Mouse (Mus musculus): Measurements from ENCODE around the gene Mymx. TPM values are rescaled to one million over a fixed set of nuclear protein-coding genes. Genes with fewer than 3 reads are reported as not detected.
"Not testable (repeated sequence)": the region's sequence is repeated elsewhere in the genome, so short reads cannot be mapped to it uniquely, and the experiment has no call there.

The Mymx gene
- polyA plus RNA-seq, 1 experiment: 0.61 TPM

GRCm38 (mm10) chr17:45631940-45632339, 30.0 kb upstream of the Mymx start:
- Histone ChIP-seq H3K27me3 (ENCODE audit: control insufficient read depth, insufficient read depth, low read length) (no peaks in the 10 kb centered on the region), H3K36me3 (ENCODE audit: control insufficient read depth, insufficient read depth, low read length) (no peaks in the 10 kb centered on the region), H3K4me3 (ENCODE audit: control insufficient read depth, insufficient read depth, low read length) (no peak overlapping the region), H3K4me1 (replicated peaks; ENCODE audit: control insufficient read depth, insufficient read depth, low read length) (peaks cover 55% of the 10 kb centered on the region), H3K27ac (ENCODE audit: control insufficient read depth, insufficient read depth, low read length) (no peak overlapping the region)
- no peak for DNase-seq
- 60% methylated on average over 6 of the region's 6 CpGs for WGBS
- TF ChIP-seq CTCF (IDR thresholded peaks at IDR 0.05; ENCODE audit: borderline replicate concordance, control insufficient read depth, extremely low read depth, insufficient read depth, low read length, poor library complexity) (no peak), POLR2A (IDR thresholded peaks at IDR 0.05; ENCODE audit: control insufficient read depth, extremely low read depth, insufficient read depth, low read length, poor library complexity) (no peak)

- Histone ChIP-seq H3K4me3 (ENCODE audit: control insufficient read depth, insufficient read depth, low read length) (no peak overlapping the region), H3K4me1 (replicated peaks; ENCODE audit: control insufficient read depth, insufficient read depth, low read length) (peaks cover 55% of the 10 kb centered on the region), H3K27me3 (ENCODE audit: control insufficient read depth, insufficient read depth, low read length) (no peaks in the 10 kb centered on the region), H3K27ac (ENCODE audit: control insufficient read depth, insufficient read depth, low read length) (no peak overlapping the region), H3K36me3 (ENCODE audit: control insufficient read depth, insufficient read depth, low read length) (no peaks in the 10 kb centered on the region)
- TF ChIP-seq POLR2A (IDR thresholded peaks at IDR 0.05; ENCODE audit: control insufficient read depth, extremely low read depth, insufficient read depth, low read length, poor library complexity): no peak
- TF ChIP-seq CTCF (IDR thresholded peaks at IDR 0.05; ENCODE audit: borderline replicate concordance, control insufficient read depth, extremely low read depth, insufficient read depth, low read length, poor library complexity): no peak
- 73% methylated on average over 3 of the region's 3 CpGs for WGBS
- no peak for DNase-seq
Observed at GRCm38 (mm10) chr17:45630992-45631391, 29.1 kb upstream of the Mymx start.

GRCm38 (mm10) chr17:45629861-45630694, 28.2 kb upstream of the Mymx start:
- Histone ChIP-seq H3K4me3 (ENCODE audit: control insufficient read depth, insufficient read depth, low read length) (peak overlapping the region; percentile 18), H3K4me1 (replicated peaks; ENCODE audit: control insufficient read depth, insufficient read depth, low read length) (peaks cover 51% of the 10 kb centered on the region), H3K27me3 (ENCODE audit: control insufficient read depth, insufficient read depth, low read length) (no peaks in the 10 kb centered on the region), H3K36me3 (ENCODE audit: control insufficient read depth, insufficient read depth, low read length) (no peaks in the 10 kb centered on the region), H3K27ac (ENCODE audit: control insufficient read depth, insufficient read depth, low read length) (peak overlapping the region; percentile 38; the same call in 1 of the 2 replicates)
- TF ChIP-seq CTCF (IDR thresholded peaks at IDR 0.05; ENCODE audit: borderline replicate concordance, control insufficient read depth, extremely low read depth, insufficient read depth, low read length, poor library complexity) (peak; percentile 63; the same call in 1 of the 2 replicates), POLR2A (IDR thresholded peaks at IDR 0.05; ENCODE audit: control insufficient read depth, extremely low read depth, insufficient read depth, low read length, poor library complexity) (peak; percentile 28; the same call in 1 of the 2 replicates)
- peak; percentile 77 for DNase-seq
- 2% methylated on average over 34 of the region's 34 CpGs for WGBS

- 20% methylated on average over 13 of the region's 13 CpGs for WGBS
- peak; percentile 31 for DNase-seq
- peak overlapping the region; percentile 38; the same call in 1 of the 2 replicates for H3K27ac ChIP-seq (ENCODE audit: control insufficient read depth, insufficient read depth, low read length)
- H3K27me3 ChIP-seq (ENCODE audit: control insufficient read depth, insufficient read depth, low read length): no peaks in the 10 kb centered on the region
- peaks cover 51% of the 10 kb centered on the region for H3K4me1 ChIP-seq (replicated peaks; ENCODE audit: control insufficient read depth, insufficient read depth, low read length)
- no peaks in the 10 kb centered on the region for H3K36me3 ChIP-seq (ENCODE audit: control insufficient read depth, insufficient read depth, low read length)
- H3K4me3 ChIP-seq (ENCODE audit: control insufficient read depth, insufficient read depth, low read length): no peak overlapping the region
- TF ChIP-seq CTCF (IDR thresholded peaks at IDR 0.05; ENCODE audit: borderline replicate concordance, control insufficient read depth, extremely low read depth, insufficient read depth, low read length, poor library complexity) (no peak), POLR2A (IDR thresholded peaks at IDR 0.05; ENCODE audit: control insufficient read depth, extremely low read depth, insufficient read depth, low read length, poor library complexity) (no peak)
Observed at GRCm38 (mm10) chr17:45628885-45629855, 27.3 kb upstream of the Mymx start.

GRCm38 (mm10) chr17:45628160-45628559, 26.3 kb upstream of the Mymx start:
- Histone ChIP-seq H3K27me3 (ENCODE audit: control insufficient read depth, insufficient read depth, low read length) (no peaks in the 10 kb centered on the region), H3K4me3 (ENCODE audit: control insufficient read depth, insufficient read depth, low read length) (no peak overlapping the region), H3K4me1 (replicated peaks; ENCODE audit: control insufficient read depth, insufficient read depth, low read length) (peaks cover 51% of the 10 kb centered on the region), H3K36me3 (ENCODE audit: control insufficient read depth, insufficient read depth, low read length) (no peaks in the 10 kb centered on the region), H3K27ac (ENCODE audit: control insufficient read depth, insufficient read depth, low read length) (peak overlapping the region; percentile 30; the same call in 1 of the 2 replicates)
- DNase-seq: no peak
- TF ChIP-seq POLR2A (IDR thresholded peaks at IDR 0.05; ENCODE audit: control insufficient read depth, extremely low read depth, insufficient read depth, low read length, poor library complexity) (no peak), CTCF (IDR thresholded peaks at IDR 0.05; ENCODE audit: borderline replicate concordance, control insufficient read depth, extremely low read depth, insufficient read depth, low read length, poor library complexity) (no peak)
- WGBS: 80% methylated on average over 3 of the region's 3 CpGs

GRCm38 (mm10) chr17:45626577-45627134, 24.8 kb upstream of the Mymx start:
- H3K27ac ChIP-seq (ENCODE audit: control insufficient read depth, insufficient read depth, low read length): peak overlapping the region; percentile 61; the same call in 1 of the 2 replicates
- H3K4me3 ChIP-seq (ENCODE audit: control insufficient read depth, insufficient read depth, low read length): peak overlapping the region; percentile 19; the same call in 1 of the 2 replicates
- peaks cover 41% of the 10 kb centered on the region for H3K4me1 ChIP-seq (replicated peaks; ENCODE audit: control insufficient read depth, insufficient read depth, low read length)
- TF ChIP-seq CTCF (IDR thresholded peaks at IDR 0.05; ENCODE audit: borderline replicate concordance, control insufficient read depth, extremely low read depth, insufficient read depth, low read length, poor library complexity) (no peak), POLR2A (IDR thresholded peaks at IDR 0.05; ENCODE audit: control insufficient read depth, extremely low read depth, insufficient read depth, low read length, poor library complexity) (no peak)
- no peaks in the 10 kb centered on the region for H3K36me3 ChIP-seq (ENCODE audit: control insufficient read depth, insufficient read depth, low read length)
- DNase-seq: peak; percentile 78
- 14% methylated on average over 15 of the region's 15 CpGs for WGBS
- H3K27me3 ChIP-seq (ENCODE audit: control insufficient read depth, insufficient read depth, low read length): no peaks in the 10 kb centered on the region

GRCm38 (mm10) chr17:45623425-45623824, 21.5 kb upstream of the Mymx start:
- H3K36me3 ChIP-seq (ENCODE audit: control insufficient read depth, insufficient read depth, low read length); H3K27me3 ChIP-seq (ENCODE audit: control insufficient read depth, insufficient read depth, low read length); DNase-seq; H3K4me3 ChIP-seq (ENCODE audit: control insufficient read depth, insufficient read depth, low read length); H3K27ac ChIP-seq (ENCODE audit: control insufficient read depth, insufficient read depth, low read length): not testable (repeated sequence)
- WGBS: 63% methylated on average over 8 of the region's 8 CpGs
- peaks cover 39% of the 10 kb centered on the region for H3K4me1 ChIP-seq (replicated peaks; ENCODE audit: control insufficient read depth, insufficient read depth, low read length)
